Mouse (Mus musculus): Measurements from ENCODE around the gene Gm6509.
"Not testable (repeated sequence)": the region's sequence is repeated elsewhere in the genome, so short reads cannot be mapped to it uniquely, and the experiment has no call there.

- TF ChIP-seq CTCF, POLR2A (IDR thresholded peaks at IDR 0.05; ENCODE audit: insufficient read depth, low read depth, low read length): not testable (repeated sequence)
Observed at GRCm38 (mm10) chr5:94623679-94624078, at the start of gene Gm6509.
